Mouse (Mus musculus): ENCODE results near the gene Ostm1. TPM values are rescaled to one million over a fixed set of nuclear protein-coding genes. Genes with fewer than 3 reads are reported as not detected.

The Ostm1 gene
- polyA plus RNA-seq, 1 experiment, result 33.5 TPM

DNA sequence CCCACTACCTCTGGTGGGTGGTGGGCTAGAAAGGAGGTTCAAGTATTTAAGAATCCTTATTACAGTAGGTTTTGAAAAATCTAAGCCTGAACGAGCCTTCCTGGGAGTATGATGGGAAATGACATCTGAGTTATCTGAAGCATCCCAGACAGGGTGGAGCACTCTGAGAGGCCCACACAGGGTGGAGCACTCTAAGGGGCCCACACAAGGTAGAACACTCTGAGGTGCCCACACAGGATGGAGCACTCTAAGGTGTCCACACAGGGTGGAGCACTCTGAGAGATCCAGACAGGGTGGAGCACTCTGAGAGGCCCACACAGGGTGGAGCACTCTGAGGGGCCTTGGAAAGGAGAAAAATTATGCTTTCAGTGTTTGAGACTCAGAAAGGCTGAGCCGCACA, 42.3 kb downstream of the Ostm1 start:
- no peak for DNase-seq (ENCODE audit: low spot score)

GRCm38 (mm10) chr10:42630596-42631355, 47.2 kb downstream of the Ostm1 start:
- no peak for DNase-seq (ENCODE audit: low spot score)

DNA sequence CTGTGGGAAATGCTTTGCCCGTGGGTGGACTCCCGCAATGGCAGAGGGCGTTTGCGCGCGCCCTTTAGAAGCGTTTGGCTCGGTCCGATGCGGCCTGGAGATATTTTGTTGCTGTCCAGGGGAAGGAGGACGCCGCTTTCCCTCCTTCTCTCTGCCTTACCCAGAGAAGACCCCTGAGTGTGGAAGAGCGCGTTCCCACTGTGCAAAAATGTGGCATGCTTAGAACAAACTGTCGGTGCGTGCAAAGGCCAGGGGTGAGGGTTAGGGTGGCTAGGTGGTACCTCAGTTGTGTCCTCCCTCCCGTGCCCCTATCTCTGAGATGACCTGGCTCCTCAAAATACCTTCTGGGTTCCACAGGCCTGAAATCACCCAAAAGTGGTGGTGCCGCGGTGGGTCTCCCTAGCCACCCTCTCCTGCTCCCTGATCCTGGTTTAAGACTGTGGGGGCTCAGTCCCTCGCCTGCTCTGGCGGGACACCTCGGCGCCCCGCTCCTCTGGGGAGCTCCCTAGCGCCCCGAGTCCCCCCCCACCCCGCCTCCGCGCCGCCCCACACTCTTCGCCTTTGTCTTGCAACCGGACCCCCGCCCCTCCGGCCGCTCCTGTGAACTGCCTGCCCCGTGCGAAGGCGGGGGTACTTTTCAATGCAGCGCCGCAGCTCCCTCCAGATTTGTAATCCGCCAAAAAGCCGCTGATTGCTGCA, 48.3 kb downstream of the Ostm1 start:
- no peak for DNase-seq (ENCODE audit: low spot score)

DNA sequence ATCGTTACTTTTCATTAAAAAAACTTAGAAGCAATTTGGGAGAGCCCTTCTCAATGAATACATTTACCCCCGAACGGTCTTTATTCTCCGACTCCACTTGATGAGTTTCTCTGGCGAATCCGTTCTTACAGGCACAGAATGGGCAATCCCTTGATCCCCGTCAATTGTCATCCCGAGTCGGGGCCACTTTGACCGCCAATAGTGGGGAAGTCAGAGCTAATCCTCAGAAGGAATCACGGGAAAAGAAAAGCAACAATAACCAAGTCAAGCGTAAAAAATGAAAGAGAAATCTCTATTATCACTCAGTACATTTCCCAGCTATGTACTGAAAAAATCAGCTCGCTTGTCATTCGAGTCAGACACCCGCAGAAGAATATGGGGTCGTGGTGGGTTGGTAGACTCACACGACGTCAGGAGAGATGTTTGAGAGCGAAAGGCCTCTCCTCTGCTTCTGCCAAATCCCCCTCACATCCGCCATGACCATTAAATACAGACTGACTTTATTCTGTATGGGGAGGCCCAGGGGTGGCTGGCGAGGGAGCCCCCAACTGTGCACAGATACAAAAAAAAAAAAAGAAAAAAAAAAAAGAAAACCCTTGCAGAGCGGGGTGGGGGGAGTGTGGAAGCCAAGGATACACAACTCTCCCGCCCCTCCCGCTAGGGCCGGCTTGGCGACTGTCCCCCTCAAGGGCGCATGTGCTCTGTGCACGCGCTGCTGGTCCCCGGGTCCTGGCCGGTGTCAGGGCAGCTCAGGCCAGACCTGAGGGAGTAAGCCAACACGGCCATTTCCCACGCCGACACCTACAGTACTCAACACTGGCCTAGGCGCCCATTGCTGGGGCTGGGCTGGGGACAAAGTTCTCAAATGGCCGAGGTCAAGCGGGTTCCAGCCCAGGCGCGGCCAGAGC, 49.1 kb downstream of the Ostm1 start:
- DNase-seq (ENCODE audit: low spot score), result no peak

DNA sequence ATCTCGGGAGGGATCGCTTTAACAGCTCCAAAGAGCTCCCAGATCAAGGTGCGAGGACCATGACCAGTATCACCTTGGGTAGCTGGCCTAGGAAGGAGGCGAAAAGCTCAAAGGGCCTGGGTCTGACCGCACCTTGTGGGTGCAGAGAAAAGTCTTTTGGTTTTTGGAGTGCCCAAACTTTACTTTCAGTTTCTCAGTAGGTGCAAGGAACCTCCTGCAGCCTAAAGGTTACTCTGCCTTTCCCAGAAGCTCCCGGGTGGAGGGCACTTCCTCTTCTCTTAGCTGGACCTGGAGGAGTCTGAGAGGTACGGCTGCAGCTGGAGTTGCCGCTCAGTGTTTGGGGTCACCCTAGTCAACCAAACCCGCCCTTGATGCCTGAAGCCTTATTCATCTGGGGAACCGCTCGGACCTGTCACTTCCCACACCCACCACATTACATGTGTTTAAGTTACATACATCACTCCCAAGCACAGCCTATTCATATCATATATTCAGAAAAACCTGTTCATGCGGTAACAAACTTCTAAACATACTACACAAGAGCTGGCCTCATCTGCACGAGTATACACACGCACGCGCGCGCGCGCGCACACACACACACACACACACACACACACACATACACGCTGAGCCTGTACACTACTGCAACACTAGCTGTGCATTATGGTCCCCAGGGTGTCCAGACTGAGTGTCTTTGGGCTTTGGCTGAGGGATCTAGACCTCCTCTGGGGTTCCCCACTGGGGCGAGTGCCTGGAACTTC, 49.9 kb downstream of the Ostm1 start:
- no peak for DNase-seq (ENCODE audit: low spot score)

DNA sequence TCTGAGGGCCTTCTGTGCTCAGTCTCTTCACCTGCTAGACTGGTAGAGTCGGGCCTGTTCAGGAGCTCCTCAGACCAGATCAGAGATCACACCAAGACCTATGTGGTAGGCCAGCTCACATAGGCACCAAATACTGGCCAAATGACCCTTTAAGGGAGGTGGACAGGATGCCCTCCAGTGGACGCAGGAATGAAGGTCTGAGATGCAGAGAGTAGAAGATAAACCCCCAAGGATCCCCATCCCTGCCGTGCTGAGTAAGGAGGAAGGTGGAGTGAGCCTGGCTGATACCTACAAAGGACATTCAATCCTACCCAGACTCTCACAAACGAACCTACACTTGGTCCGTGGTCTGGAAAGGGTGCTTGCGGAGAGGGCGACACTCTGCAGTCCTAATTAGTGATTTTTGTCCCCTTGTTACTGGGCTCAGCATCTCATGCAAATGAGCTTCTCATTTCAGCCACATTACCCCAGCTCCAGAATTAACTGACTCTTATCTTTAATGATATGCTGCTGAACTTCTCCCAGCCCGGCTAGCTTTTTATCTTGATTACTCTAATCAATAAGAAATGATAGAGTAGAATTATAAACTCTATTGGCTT, 50.6 kb downstream of the Ostm1 start:
- DNase-seq (ENCODE audit: low spot score), result no peak

DNA sequence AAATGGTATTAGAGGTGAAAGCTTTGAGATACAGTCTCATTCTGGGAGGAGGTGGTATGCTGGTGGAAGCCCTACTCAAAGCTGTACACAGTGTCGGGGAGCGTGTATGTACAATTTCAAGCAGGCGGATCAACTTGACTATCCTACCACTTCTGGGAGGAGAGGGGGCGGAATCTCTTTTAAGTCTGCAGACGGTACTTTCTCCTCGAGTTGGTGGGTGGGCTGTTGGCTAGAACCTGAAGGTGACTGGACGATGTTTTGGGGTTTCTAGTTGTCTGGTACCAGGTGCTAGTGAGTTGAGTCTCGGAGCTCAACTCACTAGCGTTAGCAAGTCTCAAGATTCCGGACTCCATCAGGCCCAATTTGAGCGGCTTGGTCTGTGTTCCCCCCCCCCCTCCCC, 51.4 kb downstream of the Ostm1 start:
- no peak for DNase-seq (ENCODE audit: low spot score)

DNA sequence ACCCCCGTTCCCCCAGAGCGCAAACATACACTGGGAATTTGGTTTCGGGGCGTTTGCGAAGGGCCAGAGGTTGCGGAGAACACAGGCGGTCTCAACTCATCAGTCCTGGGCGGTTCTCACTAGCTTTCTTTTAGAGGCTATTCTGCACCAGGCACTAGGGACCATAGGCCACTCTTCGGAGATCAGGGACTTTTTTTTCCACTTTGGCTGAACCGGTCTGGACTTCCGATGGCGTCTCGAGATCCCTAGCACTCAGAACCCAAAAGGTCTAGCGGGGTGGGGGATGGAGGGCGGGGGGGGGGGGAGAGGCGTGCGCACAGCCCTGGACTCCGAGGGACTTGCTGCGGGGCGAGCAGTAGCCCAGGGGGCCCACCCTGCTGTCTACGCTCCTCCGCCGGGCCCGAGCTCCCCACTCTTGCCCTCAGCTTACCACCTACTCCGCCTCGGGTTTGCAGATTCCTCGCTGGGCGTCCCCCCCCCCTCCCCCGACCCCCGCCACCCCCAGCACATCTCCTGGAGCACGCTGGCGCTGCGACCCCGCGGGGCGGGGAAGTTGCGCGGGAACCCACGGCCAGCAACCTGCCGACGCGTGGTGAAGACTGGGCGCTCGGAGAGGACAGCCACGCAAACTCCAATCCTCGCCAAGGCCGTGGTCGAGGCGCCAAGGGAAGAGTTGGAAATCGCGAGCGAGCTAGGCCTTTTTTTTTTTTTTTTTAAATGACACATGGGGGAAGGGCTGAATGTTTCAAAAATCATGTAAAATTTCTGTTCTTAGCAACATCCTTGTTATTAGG, 52.1 kb downstream of the Ostm1 start:
- DNase-seq (ENCODE audit: low spot score), result no peak

GRCm38 (mm10) chr10:42636360-42637182, 52.9 kb downstream of the Ostm1 start:
- no peak for DNase-seq (ENCODE audit: low spot score)

DNA sequence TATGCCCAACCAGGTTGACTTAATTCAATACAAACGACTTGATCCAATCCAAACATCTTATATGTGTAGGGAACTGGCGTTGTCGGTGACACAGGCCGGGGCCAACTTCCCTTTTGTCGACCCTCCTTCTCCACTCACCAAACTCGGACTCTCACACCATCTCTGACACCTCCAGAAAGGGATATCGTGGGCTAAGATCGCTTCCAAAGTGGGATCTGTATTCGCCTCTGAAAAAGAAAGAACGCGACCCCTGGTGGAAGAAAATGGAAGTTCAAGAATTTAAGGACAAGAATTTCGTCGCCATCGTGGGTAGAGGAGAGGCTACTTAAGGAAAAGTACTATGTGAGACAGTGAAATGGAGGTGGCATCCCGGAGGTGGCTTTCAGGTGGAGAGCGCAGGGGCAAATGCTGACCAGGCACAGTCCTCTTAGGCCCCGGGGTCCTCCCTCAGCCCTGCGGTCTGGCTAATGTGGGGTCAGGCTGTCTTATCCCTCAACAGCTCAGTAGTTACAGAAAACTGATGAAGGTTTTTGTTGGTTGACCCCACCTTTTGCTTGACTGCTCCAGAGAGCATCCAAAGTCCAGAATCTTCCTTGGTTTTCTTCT, 53.7 kb downstream of the Ostm1 start:
- no peak for DNase-seq (ENCODE audit: low spot score)

- no peak for DNase-seq (ENCODE audit: low spot score)
Measured at GRCm38 (mm10) chr10:42639856-42640255, 56.2 kb downstream of the Ostm1 start.

- no peak for DNase-seq (ENCODE audit: low spot score)
Measured at GRCm38 (mm10) chr10:42643638-42644037, 60.0 kb downstream of the Ostm1 start.

GRCm38 (mm10) chr10:42646340-42646739, 62.7 kb downstream of the Ostm1 start:
- DNase-seq (ENCODE audit: low spot score), result no peak

- no peak for DNase-seq (ENCODE audit: low spot score)
Measured at GRCm38 (mm10) chr10:42661916-42662315, 78.3 kb downstream of the Ostm1 start.

DNA sequence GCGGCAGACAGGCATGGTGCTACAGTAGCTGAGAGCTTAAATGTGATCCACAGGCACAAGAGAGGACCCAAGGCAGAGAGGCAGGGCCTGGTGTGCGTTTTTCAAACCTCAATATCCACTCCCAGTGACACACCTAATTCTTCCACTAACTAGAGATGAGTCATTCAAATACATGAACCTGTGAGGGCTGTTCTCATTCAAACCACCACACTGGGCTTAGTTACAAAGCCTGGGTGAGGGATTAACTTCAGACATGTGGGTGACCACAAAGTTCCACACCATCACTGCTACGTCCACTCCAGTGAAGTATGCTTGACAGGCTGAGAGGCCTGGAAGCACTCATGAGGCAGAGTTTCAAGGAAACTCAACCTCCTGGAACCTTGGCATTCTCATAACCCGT, 86.3 kb downstream of the Ostm1 start:
- DNase-seq (ENCODE audit: low spot score), result no peak

- DNase-seq (ENCODE audit: low spot score), result no peak
Measured at GRCm38 (mm10) chr10:42672798-42673197, 89.2 kb downstream of the Ostm1 start.

DNA sequence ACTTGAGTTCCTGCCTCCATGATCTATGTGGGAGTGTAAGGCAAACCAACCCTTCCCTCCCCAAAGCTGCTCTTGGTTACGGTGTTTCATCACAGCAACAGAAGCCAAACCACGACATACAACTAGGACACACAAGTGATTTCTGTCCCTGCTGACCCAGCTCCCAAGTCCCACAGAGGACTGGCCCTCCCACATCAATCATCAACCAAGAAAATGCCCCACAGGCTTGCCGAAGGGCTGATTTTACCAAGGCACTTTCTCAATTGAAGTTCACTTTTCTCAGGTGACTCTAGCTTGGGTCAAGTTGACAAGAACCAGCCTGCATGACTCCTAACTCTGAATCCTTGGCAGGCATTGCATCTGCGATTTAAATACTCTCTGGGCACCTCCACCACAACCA, 91.9 kb downstream of the Ostm1 start:
- no peak for DNase-seq (ENCODE audit: low spot score)

- no peak for DNase-seq (ENCODE audit: low spot score)
Measured at GRCm38 (mm10) chr10:42678331-42678730, 94.7 kb downstream of the Ostm1 start.

DNA sequence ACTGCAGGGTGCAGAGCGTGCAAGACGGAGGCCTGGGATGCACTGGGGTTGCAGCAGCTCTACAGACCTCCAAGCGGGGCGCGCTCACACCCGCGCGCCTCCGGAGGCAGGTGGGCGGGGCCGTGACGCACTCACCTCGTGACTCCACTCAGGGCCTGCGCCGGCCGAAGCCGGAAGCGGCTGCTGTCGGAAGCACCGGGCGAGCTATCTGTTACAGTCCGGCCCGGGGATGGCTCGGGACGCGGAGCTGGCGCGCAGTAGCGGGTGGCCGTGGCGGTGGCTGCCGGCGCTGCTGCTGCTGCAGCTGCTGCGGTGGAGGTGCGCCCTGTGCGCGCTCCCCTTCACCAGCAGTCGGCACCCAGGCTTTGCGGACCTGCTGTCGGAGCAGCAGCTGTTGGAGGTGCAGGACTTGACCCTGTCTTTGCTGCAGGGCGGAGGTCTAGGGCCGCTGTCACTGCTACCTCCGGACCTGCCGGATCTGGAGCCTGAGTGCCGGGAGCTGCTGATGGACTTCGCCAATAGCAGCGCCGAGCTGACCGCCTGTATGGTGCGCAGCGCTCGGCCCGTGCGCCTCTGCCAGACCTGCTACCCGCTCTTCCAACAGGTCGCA, 95.2 kb downstream of the Ostm1 start:
- DNase-seq (ENCODE audit: low spot score), result peak; percentile 77

All from urinary bladder, adult 2 months (tissue).